Mouse (Mus musculus): ENCODE measurements around the gene Pygo1.

DNA sequence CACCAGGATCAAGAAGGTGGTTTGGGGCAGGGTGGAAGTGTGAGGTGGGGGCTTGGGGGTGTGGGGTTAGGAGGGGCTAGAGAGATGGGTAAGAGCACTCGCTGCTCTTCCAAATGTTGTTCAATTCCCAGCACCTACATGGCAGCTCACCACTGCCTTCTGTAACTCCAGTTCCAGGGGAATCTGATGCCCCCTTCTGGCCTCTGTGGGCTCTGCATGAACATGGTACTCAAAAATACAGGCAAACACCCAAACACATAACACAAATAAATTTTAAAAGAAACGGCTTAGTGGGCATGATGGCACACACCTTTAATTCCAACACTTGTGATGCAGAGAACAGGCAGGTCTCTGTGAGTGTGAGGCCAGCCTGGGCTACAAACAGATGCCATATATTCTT is 29.3 kb downstream of the Pygo1 start:
- TF ChIP-seq CTCF (IDR thresholded peaks at IDR 0.05; ENCODE audit: low read depth), result peak; percentile 51
- no peak for TF ChIP-seq EP300 (IDR thresholded peaks at IDR 0.05; ENCODE audit: low read depth)
